Mouse (Mus musculus): ENCODE measurements around the gene Olig1. TPM values are rescaled to one million over a fixed set of nuclear protein-coding genes. Genes with fewer than 3 reads are reported as not detected.

The Olig1 gene
- polyA plus RNA-seq (2016; fragmentation: Nextera tagmentation; extraction: Ambion mirVana), result 2.4 and 5.1 TPM in 2 replicates

- H3K27ac ChIP-seq (replicated peaks), result no peak within 1 kb of the TSS
- ATAC-seq (ENCODE audit: low FRiP score, low read depth), result peak; percentile 86
- peaks cover 100% of the 10 kb centered on the region for H3K27me3 ChIP-seq
- H3K4me2 ChIP-seq (replicated peaks), result peak within 1 kb of the TSS; percentile 77
- H3K9me3 ChIP-seq, result no peaks in the 10 kb centered on the region
- peak within 1 kb of the TSS; percentile 42 for H3K4me3 ChIP-seq
- H3K36me3 ChIP-seq, result no peaks in the 10 kb centered on the region
- WGBS, result 1% methylated on average over 59 of the region's 64 CpGs
- no peak within 1 kb of the TSS for H3K9ac ChIP-seq (replicated peaks)
- H3K4me1 ChIP-seq, result peaks cover 25% of the 10 kb centered on the region
These were observed at the start of gene Olig1 for GRCm38 (mm10) chr16:91269468-91270211. TSS of gene Olig1 (plus strand) at chr16:91269772.

- Histone ChIP-seq H3K9ac (replicated peaks) (peak overlapping the region; percentile 37; the same call in 1 of the 2 replicates), H3K4me3 (peak overlapping the region; percentile 29), H3K27me3 (peaks cover 99% of the 10 kb centered on the region), H3K4me1 (peaks cover 73% of the 10 kb centered on the region), H3K9me3 (peaks cover 5% of the 10 kb centered on the region; the same call in 1 of the 2 replicates), H3K36me3 (no peaks in the 10 kb centered on the region), H3K27ac (replicated peaks) (peak overlapping the region; percentile 35; the same call in 1 of the 2 replicates), H3K4me2 (replicated peaks) (peak overlapping the region; percentile 47)
- WGBS, result under 1% methylated on average over 25 of the region's 25 CpGs
- ATAC-seq (ENCODE audit: low FRiP score, low read depth), result no peak
These were observed 47.4 kb upstream of the Olig1 start for GRCm38 (mm10) chr16:91222171-91222642.

- no peaks in the 10 kb centered on the region for H3K36me3 ChIP-seq
- H3K4me2 ChIP-seq (replicated peaks), result peak overlapping the region; percentile 47
- H3K27ac ChIP-seq (replicated peaks), result peak overlapping the region; percentile 35; the same call in 1 of the 2 replicates
- H3K9me3 ChIP-seq, result peaks cover 5% of the 10 kb centered on the region; the same call in 1 of the 2 replicates
- no peak for ATAC-seq (ENCODE audit: low FRiP score, low read depth)
- peaks cover 79% of the 10 kb centered on the region for H3K4me1 ChIP-seq
- peak overlapping the region; percentile 29 for H3K4me3 ChIP-seq
- WGBS, result under 1% methylated on average over 27 of the region's 27 CpGs
- peaks cover 99% of the 10 kb centered on the region for H3K27me3 ChIP-seq
- H3K9ac ChIP-seq (replicated peaks), result peak overlapping the region; percentile 37; the same call in 1 of the 2 replicates
These were observed 46.8 kb upstream of the Olig1 start for GRCm38 (mm10) chr16:91222643-91223271.

- Histone ChIP-seq H3K36me3 (no peaks in the 10 kb centered on the region), H3K27me3 (peaks cover 100% of the 10 kb centered on the region), H3K9ac (replicated peaks) (no peak overlapping the region), H3K4me3 (peak overlapping the region; percentile 29), H3K4me1 (peaks cover 79% of the 10 kb centered on the region), H3K9me3 (no peaks in the 10 kb centered on the region), H3K27ac (replicated peaks) (no peak overlapping the region), H3K4me2 (replicated peaks) (peak overlapping the region; percentile 47)
- no peak for ATAC-seq (ENCODE audit: low FRiP score, low read depth)
- WGBS, result 2% methylated on average over 35 of the region's 35 CpGs
These were observed 46.1 kb upstream of the Olig1 start for GRCm38 (mm10) chr16:91223327-91224067.

- peaks cover 100% of the 10 kb centered on the region for H3K27me3 ChIP-seq
- no peaks in the 10 kb centered on the region for H3K9me3 ChIP-seq
- H3K27ac ChIP-seq (replicated peaks), result no peak overlapping the region
- WGBS, result 5% methylated on average over 10 of the region's 10 CpGs
- peak overlapping the region; percentile 47; the same call in 1 of the 2 replicates for H3K4me2 ChIP-seq (replicated peaks)
- peaks cover 79% of the 10 kb centered on the region for H3K4me1 ChIP-seq
- no peak for ATAC-seq (ENCODE audit: low FRiP score, low read depth)
- peak overlapping the region; percentile 29; the same call in 1 of the 2 replicates for H3K4me3 ChIP-seq
- no peaks in the 10 kb centered on the region for H3K36me3 ChIP-seq
- H3K9ac ChIP-seq (replicated peaks), result no peak overlapping the region
These were observed 45.5 kb upstream of the Olig1 start for GRCm38 (mm10) chr16:91224068-91224402.

GRCm38 (mm10) chr16:91224481-91225232 is 44.9 kb upstream of the Olig1 start:
- Histone ChIP-seq H3K27me3 (peaks cover 100% of the 10 kb centered on the region), H3K4me3 (peak overlapping the region; percentile 44), H3K9ac (replicated peaks) (0 out of 2 replicates have a peak overlapping the region, but pooled peaks have one; percentile 4), H3K36me3 (no peaks in the 10 kb centered on the region), H3K9me3 (no peaks in the 10 kb centered on the region), H3K27ac (replicated peaks) (no peak overlapping the region), H3K4me1 (peaks cover 79% of the 10 kb centered on the region), H3K4me2 (replicated peaks) (peak overlapping the region; percentile 54)
- no peak for ATAC-seq (ENCODE audit: low FRiP score, low read depth)
- under 1% methylated on average over 26 of the region's 26 CpGs for WGBS

GRCm38 (mm10) chr16:91225233-91226037 is 44.1 kb upstream of the Olig1 start, which contains the start of gene Olig2:
TSS of gene Olig2 (plus strand) at chr16:91225457.
- ATAC-seq (ENCODE audit: low FRiP score, low read depth), result peak; percentile 93
- Histone ChIP-seq H3K4me2 (replicated peaks) (peak within 1 kb of the TSS; percentile 54), H3K9me3 (no peaks in the 10 kb centered on the region), H3K4me3 (peak within 1 kb of the TSS; percentile 44), H3K4me1 (peaks cover 79% of the 10 kb centered on the region), H3K9ac (replicated peaks) (peak within 1 kb of the TSS; percentile 46), H3K27ac (replicated peaks) (no peak within 1 kb of the TSS), H3K27me3 (peaks cover 100% of the 10 kb centered on the region), H3K36me3 (no peaks in the 10 kb centered on the region)
- WGBS, result under 1% methylated on average over 53 of the region's 53 CpGs

GRCm38 (mm10) chr16:91226038-91226882 is 43.3 kb upstream of the Olig1 start:
- peaks cover 72% of the 10 kb centered on the region for H3K4me1 ChIP-seq
- no peak overlapping the region for H3K27ac ChIP-seq (replicated peaks)
- H3K9me3 ChIP-seq, result no peaks in the 10 kb centered on the region
- peak overlapping the region; percentile 54 for H3K4me2 ChIP-seq (replicated peaks)
- peak overlapping the region; percentile 44 for H3K4me3 ChIP-seq
- no peaks in the 10 kb centered on the region for H3K36me3 ChIP-seq
- peak overlapping the region; percentile 46 for H3K9ac ChIP-seq (replicated peaks)
- 1% methylated on average over 60 of the region's 60 CpGs for WGBS
- ATAC-seq (ENCODE audit: low FRiP score, low read depth), result no peak
- peaks cover 100% of the 10 kb centered on the region for H3K27me3 ChIP-seq

- no peaks in the 10 kb centered on the region for H3K9me3 ChIP-seq
- H3K27me3 ChIP-seq, result peaks cover 100% of the 10 kb centered on the region
- peaks cover 73% of the 10 kb centered on the region for H3K4me1 ChIP-seq
- peak overlapping the region; percentile 44 for H3K4me3 ChIP-seq
- H3K4me2 ChIP-seq (replicated peaks), result peak overlapping the region; percentile 54
- under 1% methylated on average over 62 of the region's 85 CpGs for WGBS
- H3K27ac ChIP-seq (replicated peaks), result no peak overlapping the region
- H3K9ac ChIP-seq (replicated peaks), result peak overlapping the region; percentile 39
- no peaks in the 10 kb centered on the region for H3K36me3 ChIP-seq
- ATAC-seq (ENCODE audit: low FRiP score, low read depth), result no peak
These were observed 42.5 kb upstream of the Olig1 start for GRCm38 (mm10) chr16:91226883-91227759.

Measured in midbrain, embryonic 12.5 days (tissue).